Mouse (Mus musculus) right cerebral cortex, postnatal 36 days (tissue): ENCODE results near the gene Myrip.
A peak's percentile ranks its signal among the peaks of the same experiment; 100 is the strongest.
"Not testable (repeated sequence)": the region's sequence is repeated elsewhere in the genome, so short reads cannot be mapped to it uniquely, and the experiment has no call there.

Source experiments
- DNase-seq, 2 experiments: peaks; one replicate each; pipeline ENCODE4 v3.0.0; 2022; ENCODE audit warnings: low spot score in 2 of 2, mixed read lengths in 1 of 2

Myrip gene

GRCm38 (mm10) chr9:120395188-120395587 lies 93.9 kb downstream of the Myrip start:
- DNase-seq, result no peak

DNA sequence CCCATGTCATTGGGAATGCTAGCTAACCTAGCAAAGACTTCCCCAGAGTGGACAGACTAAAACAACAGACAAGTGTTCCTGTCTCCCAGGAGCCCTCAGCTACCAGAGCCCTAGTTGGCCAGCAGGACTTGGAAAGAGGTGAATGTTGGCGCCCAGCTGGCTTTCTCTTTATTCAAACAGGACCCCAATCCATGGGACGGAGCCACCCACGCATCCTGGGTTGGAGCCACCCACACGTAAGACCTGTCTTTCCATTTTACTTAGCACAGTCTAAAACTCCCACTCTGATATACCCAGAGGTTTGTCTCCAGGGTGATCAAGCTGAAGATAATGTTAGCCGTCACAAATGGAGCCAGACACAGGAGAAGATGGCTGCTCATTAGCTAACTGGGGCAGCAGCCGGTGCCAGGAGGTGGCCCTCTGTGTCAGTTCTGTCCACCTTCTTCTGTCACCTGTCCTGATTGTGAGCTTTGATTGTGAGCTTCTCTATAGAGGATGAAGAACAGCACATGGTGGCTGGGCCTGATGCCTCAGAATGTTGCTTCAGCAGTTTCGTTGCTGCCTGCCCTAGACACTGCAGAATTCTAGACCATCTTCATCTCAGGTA lies 95.4 kb downstream of the Myrip start:
- DNase-seq, result no peak

GRCm38 (mm10) chr9:120398289-120398688 lies 97.0 kb downstream of the Myrip start:
- DNase-seq, result no peak

DNA sequence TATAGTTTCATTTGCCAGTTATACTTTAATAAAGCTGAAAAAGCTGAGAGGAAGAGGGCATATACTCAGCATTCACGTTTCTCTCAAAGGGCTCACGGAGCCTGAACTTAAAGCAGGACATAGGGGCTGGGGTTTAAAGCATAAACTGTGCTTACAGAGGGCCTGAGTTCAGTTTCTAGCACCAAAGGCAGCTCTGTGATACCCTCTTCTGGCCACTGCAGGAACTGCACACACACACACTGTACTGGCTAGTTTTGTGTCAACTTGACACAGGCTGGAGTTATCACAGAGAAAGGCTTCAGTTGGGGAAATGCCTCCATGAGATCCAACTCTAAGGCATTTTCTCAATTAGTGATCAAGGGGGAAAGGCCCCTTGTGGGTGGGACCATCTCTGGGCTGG lies 98.2 kb downstream of the Myrip start:
- DNase-seq, result not testable (repeated sequence)

- no peak for DNase-seq
These were observed 101.1 kb downstream of the Myrip start for GRCm38 (mm10) chr9:120402368-120402767.

- peak; percentile 73 to 84 for DNase-seq
These were observed 102.3 kb downstream of the Myrip start for GRCm38 (mm10) chr9:120403661-120404060.

DNA sequence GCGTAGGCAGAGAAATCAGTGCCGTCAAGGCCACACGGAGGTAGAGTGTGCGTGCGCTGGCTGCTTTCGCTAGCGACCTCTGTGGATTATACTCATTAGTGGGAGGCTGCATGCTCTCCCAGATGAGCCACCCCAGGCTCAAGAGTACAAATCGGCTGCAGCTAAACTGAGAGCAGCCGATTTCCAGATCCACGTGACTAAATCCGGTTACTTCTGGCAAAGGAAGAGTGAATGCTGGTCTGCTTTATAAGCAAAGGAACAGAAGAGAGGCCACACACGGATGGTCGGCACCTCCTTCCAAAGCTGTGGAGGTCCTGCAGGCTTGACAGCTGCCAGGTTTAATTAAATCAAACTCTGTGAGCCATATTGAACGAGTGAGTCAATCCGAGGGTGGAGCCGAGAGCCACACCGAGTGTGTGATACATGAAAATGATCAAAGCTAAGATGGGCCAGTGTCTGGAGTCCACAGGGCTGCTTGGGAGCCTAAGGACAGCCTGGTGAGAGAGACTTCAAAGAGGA lies 108.4 kb downstream of the Myrip start:
- peak; percentile 51 to 54 for DNase-seq

DNA sequence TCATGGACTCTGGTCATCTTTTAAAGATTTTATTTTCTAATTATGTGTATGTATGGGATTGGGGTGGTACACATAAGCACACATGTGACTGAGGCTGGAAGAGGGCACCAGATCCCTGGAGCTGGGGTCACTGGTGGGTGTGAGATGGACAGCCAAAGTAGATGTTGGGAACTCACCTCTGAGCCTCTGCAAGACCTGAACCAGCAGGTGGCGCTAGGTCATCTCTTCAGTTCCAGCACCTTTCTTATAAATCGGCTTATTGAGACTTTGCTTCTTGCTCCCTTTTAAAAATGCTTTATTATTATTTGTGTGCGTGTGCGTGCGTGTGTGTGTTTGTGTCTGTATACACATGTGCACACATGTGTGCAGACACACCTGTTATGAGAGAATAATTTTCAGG lies 109.1 kb downstream of the Myrip start:
- DNase-seq, result peak; percentile 39 to 45

DNA sequence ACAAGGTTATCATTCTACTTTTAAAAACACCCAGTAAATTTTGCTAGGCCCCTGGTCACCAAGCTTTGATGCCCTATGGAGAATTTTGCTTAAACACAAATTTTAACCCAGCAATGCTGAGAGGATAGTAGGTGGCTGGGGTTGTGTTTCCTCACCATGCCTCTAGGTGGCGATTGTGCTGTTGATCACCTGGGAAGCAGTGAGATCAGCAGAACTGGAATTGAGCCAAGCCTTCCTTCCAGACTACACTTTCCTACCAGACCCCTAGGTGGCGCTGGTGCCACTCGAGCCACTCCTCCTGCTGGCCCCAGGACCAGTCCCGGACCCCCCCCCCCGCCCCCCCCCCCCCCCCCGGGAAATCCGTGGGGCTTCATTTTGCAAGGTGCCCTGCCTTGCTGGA lies 114.2 kb downstream of the Myrip start:
- peak; percentile 68 to 75 for DNase-seq

- no peak for DNase-seq
These were observed 114.8 kb downstream of the Myrip start for GRCm38 (mm10) chr9:120416151-120416550.

GRCm38 (mm10) chr9:120416729-120417128 lies 115.4 kb downstream of the Myrip start:
- no peak for DNase-seq

DNA sequence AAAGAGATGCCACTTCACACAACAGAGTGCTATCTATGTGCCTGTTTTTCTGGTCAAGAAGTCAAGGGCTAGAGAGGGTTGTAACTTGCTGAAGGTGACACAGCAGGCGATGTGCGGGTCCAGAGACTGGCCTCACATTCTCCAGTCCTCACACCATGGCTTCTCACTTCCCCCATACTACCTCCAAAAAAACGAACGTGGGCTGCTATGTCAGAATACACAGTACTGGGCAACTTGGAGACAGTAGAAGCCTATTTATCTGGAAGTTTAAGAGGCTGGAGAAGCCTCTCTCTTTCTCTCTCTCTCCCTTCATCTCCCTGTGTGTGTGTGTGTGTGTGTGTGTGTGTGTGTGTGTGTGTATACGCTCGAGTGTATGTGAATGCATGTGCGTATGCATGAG lies 117.3 kb downstream of the Myrip start:
- no peak for DNase-seq

- DNase-seq, result no peak
These were observed 123.3 kb downstream of the Myrip start for GRCm38 (mm10) chr9:120424567-120424966.

DNA sequence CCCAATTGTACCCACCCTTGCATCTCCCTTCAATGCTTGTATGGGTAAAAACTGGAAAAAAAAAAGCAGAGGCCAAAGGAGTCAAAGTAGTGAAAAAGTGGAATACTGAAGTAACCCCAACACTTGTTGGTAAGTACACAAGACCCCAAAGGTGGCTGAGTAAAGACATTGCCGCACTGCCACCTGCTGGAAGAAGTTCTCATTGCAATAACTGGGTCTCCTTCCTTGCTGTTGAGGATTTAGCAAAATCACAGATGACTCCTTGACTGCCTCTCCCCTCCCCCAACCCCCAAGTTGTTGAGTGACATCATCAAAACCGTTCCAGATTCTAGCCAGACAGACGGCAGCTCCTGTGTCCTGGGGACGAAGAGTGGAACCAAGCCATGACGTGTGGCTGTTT lies 124.5 kb downstream of the Myrip start:
- peak in 1 of 2 experiments; percentile 55 for DNase-seq

GRCm38 (mm10) chr9:120428181-120428580 lies 126.9 kb downstream of the Myrip start:
- DNase-seq, result no peak

DNA sequence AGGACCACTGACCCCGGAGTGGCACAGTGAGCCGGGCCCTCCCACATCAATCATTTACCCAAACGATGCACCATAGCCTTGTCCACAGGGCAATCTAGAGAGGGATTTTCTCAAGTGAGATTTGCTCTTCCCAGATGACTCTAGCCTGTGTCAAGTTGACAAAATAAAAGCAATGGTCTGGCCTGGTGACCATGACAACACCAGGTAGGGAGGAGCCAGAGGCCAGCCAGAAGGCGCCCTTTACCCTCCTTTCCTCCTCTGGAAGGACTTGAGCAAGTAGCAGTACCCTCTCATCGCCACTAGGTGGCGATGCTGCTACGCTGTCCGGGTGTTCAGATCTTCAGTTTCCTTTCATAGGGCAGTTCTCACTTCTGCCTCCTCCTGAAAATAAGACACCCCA lies 132.4 kb downstream of the Myrip start:
- no peak for DNase-seq

DNA sequence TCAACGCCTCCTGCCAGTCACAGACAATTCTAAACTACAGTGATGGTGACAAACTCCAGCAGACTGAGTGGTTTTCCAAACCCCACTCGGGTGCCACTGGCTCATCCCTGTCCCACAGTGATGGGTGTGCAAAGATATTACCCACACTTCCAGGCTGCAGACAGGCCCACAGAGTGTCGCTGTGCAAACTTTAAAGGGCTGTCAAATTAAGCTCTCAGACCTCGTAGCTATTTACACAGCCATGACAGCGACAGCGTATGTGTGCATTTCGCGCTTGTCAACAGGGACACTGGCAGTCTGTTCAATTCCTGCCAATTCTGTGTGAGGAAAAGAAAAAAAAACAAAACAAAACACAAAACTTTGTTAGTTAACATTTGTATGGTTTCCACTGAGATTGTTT lies 134.5 kb downstream of the Myrip start:
- no peak for DNase-seq

GRCm38 (mm10) chr9:120436854-120437253 lies 135.5 kb downstream of the Myrip start:
- no peak for DNase-seq

- DNase-seq, result no peak
These were observed 136.1 kb downstream of the Myrip start for GRCm38 (mm10) chr9:120437266-120437876.

DNA sequence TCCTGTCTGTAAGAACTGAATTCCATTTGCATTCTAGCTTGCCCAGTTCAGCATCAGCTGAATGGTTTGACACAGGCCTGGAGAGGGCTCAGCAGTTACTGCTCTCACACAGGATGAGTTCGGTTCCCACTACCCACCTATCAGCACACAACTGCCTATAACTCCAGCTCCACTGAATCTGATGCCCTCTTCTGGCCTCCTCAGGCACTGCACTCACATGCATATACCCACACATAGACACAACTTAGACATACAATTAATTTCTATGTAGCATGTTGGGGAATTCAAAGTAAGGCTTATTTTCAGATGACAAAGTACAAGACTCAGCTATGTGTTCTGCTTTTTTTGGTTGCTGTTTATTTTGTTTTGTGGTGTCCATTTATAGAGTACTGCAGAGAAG lies 137.0 kb downstream of the Myrip start:
- DNase-seq, result no peak

DNA sequence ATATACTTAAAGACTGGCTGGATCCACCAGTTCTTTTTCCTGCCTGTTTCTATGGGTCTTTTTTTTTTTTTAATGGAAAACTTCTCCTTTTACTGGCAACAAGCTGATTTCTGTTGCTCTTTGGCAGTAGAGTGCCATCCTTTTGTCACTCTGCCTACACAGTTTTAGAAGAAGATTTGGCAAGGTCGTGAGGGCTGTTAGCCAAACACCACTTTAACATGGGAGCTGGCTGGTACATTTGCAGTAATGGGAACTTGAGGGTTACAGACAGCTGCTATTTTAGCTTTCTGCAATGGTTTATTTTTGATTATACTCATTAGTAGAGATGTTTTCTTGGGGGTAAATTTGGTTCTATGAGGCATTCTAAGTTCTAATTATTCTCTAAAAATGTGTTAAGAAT lies 137.5 kb downstream of the Myrip start:
- no peak for DNase-seq

GRCm38 (mm10) chr9:120444642-120445041 lies 143.3 kb downstream of the Myrip start:
- no peak for DNase-seq

- DNase-seq, result no peak
These were observed 148.5 kb downstream of the Myrip start for GRCm38 (mm10) chr9:120449696-120450329.
